Mouse (Mus musculus) neutrophil, adult 5-6 weeks (primary cell): ENCODE measurements around the gene Pik3r2. TPM values are rescaled to one million over a fixed set of nuclear protein-coding genes. Genes with fewer than 3 reads are reported as not detected.

Source experiments
- ATAC-seq: fragments of 151-379, 151-347 bp; 2 replicates; pipeline ENCODE4 v1.8.0; 2017; ENCODE audit warnings: mild to moderate bottlenecking, moderate TSS enrichment; ENCODE audit not compliant: insufficient number of reproducible peaks, poor library complexity, low FRiP score, severe bottlenecking; ENCODE audit errors: extremely low read depth
- total RNA-seq: library from RNA; stranded (forward); fragments of 200-1000 nt; gene quantifications from 2 replicates; pipeline ENCODE4 v1.2.3, GENCODE M21; 2017

Pik3r2 gene
- total RNA-seq, 1 experiment from 2014 or later = 20.3 TPM

DNA sequence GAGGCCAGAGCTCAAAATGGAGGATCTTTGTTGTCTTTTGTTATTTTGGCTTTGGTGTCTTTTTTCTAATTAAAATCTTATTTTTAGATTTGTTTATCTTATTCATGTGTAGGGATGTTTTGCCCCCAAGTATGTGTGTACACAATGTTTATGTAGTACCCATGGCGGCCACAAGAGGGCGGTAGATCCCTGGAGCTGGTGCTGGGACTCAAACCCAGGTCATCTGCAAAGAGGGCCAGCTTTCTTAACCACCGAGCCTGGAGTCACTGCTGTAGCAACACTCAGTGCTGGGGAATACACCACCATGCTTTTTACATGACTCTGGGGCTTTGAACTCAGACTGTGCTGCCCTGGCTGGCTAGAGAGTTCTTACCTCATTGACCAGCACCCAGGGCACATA is 13.2 kb downstream of the Pik3r2 start:
- no peak for ATAC-seq

DNA sequence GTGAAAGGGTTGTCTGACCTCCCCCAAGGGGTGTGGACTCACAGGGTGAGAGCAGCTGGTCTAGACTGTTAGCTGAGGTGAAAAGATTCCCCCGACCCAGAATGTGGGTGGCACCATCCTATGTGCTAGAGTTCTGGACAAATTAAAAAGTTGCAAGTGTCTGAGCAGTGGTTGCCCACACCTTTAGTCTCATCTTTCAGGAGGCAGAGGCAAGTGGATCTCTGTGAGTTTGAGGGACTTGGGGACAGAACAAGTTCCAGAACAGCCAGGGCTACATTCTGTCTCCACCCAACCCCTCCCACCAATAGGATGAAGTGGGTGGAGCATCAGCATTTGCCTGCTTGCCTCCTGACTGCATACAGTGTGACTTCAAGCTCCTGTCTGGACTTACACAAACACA is 14.4 kb downstream of the Pik3r2 start:
- ATAC-seq = no peak

DNA sequence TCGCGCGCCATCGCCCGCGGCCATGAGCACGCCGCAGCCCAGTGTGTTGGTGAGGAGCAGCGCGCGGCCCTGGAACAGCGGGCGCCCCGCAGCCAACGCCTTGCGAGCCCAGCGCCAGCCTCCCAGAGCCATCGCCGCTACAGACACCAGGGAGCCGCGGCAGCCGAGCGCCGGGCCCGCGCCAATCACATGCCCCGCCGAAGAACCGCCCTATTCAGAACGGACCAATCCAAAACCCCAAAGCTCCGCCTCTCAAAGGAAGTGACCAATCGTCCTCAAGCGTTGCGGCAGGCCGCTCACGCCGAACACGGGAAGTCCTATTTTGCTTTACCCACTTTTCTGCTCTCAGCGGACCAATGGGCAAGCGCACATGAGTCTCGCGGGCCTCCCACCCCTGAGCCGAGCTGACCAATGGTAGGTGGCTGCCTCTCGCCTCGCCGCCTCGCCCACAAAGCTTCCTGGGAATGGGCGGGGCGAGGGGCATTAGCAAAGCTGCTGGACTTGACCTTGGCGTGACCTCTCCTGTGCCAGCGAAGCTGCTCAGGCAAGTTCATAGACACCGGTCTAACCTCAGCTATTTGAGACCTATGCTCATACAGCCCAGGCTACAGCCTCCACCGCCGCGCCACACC is 15.6 kb downstream of the Pik3r2 start, which contains the start of gene Mpv17l2:
Gene Mpv17l2 (minus strand): TSS at position 172 of the 632 bp plus-strand sequence.
- peak; percentile 87 for ATAC-seq

DNA sequence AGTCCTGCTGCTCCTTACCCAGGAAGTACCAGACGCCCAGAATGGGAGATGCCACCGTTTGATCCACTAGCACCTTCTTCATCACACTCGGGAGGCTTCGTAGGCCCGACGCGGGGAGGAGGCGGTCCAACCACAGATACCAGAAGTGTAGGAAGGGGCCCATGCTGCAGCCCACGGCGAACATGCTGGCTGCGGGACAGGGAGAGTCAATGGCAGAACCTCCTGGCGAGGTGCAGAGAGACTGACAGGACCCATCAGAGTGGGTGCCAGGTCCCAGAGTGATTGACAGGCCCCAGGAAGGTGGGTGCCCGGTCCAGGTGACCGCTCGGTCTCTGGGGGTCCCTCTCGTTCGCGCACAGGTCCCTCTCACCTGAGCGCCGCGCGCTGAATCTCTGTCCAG is 16.2 kb downstream of the Pik3r2 start:
- ATAC-seq = no peak

DNA sequence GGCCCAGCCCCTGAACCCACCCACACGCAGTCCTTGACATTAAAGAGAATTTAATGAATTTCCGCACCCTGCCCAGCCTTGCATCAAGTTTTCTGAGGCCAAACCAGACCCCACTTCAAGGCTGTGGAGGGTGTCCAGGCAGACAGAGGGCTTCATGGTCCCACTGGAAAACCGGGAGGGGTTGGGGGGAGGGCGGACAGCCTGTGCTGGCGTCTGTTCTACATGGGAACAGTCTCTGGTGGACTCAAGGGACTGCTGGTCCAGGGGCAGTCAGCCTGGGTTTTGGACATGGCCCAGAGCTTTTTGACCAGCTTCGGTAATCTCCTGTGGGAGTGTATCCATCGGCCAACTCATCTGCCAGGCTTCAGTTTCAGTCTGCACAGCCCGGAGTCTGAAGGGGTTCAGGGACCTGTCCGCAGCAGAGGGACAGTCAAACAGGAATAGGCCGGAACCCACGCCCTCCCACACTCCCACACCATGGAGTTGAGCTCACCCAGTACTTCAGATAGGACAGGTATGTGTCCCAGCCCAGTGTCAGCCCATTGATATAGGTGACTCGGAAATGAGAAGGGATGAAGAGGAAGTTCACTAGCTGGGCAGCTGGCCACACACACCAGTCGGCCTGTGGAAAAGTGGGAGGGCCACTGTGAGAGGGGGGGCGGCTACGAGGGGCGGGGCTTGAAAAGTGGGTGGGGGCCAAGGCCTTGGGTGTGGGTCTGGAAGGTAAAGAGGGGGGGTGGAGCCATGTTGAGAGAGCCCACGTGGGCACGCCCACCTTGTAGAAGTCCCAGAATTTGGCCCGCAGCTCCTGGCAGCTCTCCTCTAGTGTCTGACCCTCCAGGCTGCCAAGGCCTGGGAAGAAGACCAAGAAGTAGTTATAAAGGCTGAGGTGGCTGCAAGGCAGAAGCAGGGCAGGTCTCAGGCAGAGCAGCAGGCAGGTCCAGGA is 17.6 kb downstream of the Pik3r2 start:
- no peak for ATAC-seq

DNA sequence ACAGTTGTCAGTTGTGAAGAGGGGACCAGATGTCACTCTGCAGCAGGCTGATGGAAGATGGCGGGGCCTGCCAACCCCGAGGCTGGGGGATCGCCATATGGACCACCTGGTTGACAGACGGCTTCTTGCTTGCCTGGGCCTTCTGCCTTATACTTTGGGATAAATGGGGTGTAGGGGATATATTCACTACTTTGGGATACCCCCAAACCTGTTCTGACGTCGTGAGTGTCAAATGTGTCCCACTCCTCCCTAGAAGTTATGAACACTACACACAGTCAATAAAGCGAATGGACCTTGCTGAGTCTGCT is 18.3 kb downstream of the Pik3r2 start:
- no peak for ATAC-seq

DNA sequence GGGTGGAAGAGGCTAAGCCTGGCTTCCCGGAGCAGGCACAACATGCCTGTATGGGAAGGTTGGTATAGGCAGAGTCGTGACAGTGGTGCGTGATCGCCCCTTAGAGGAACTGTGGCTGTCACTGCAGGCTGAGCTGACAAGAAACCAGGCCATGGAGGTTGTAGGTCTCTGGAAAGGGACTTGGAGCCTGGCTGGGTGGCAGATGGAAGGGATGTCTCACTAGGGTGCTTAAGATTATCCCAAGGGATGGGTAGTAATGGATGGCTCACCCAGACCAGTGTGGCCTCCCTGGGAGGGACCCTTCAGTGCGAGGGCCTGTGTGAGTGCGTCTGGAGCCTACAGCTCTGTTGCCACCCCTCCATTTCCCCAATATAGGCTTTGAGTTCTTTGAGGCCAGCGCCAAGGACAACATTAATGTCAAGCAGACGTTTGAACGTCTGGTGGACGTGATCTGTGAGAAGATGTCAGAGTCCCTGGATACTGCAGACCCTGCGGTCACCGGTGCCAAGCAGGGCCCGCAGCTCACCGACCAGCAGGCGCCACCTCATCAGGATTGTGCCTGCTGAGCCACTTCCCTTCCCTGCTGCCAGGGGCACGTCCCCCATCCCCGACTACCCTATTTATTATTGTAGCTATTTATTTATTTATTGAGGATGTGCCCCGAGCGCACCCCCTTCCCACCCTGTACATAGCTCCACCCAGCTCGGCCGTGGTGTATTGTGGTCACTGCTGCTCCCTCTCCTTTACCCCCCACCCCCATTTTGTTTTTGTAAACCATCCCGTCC is 18.8 kb downstream of the Pik3r2 start:
- no peak for ATAC-seq

DNA sequence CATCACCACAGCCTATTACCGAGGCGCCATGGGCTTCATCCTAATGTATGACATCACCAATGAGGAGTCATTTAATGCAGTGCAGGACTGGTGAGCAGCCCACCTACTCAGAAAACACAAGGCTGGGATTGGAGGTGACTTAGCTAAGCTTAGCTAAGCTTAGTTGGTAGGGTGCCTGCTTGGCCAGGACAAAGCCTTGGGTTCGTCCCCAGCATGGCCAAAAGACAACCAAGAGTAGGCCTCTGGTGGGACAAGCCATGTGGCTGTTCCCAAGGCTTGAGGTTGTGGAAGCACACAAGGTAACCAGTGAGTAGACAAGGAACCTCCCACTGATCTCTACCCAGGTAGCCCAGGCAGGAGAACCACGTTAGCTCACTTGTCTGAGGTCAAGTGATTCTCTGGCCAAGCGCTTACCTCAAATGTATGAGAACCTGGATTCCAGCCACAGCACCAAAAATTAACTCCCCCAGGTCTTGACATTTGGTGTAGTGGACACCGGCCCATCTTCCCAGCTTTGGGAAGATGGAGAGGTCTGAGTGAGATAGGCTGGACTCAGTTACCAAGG is 20.0 kb downstream of the Pik3r2 start:
- no peak for ATAC-seq

DNA sequence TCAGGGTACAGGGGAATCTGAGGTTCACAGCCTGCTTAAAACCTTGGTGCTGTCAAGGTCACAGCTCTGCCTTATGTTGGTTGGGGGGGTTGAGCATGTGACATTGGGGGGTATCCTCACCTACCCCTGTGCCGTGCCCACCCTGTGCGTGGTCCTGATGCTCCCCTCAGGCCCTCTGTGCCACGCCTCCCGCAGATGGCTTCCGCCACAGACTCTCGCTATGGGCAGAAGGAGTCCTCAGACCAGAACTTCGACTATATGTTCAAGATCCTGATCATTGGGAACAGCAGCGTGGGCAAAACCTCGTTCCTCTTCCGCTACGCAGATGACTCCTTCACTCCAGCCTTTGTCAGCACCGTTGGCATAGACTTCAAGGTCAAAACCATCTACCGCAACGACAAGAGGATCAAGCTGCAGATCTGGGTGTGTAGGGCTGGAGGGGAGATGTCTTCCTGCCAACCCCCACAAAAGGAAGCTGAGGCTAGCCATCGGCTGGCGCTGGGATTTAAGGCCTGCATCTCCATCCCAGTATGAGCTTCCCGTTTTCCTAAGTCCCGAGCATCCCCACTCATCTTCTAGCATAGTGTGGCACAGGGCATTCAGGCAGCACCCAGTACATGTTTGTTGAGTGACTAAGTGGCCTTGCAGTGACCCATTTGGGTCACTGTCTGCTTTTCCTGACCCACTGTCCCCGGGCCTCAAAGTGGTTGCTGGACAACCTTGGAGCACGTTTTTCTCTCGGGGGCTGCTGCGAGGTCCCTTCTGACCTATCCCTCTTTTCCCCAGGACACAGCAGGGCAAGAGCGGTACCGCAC is 20.6 kb downstream of the Pik3r2 start:
- no peak for ATAC-seq

DNA sequence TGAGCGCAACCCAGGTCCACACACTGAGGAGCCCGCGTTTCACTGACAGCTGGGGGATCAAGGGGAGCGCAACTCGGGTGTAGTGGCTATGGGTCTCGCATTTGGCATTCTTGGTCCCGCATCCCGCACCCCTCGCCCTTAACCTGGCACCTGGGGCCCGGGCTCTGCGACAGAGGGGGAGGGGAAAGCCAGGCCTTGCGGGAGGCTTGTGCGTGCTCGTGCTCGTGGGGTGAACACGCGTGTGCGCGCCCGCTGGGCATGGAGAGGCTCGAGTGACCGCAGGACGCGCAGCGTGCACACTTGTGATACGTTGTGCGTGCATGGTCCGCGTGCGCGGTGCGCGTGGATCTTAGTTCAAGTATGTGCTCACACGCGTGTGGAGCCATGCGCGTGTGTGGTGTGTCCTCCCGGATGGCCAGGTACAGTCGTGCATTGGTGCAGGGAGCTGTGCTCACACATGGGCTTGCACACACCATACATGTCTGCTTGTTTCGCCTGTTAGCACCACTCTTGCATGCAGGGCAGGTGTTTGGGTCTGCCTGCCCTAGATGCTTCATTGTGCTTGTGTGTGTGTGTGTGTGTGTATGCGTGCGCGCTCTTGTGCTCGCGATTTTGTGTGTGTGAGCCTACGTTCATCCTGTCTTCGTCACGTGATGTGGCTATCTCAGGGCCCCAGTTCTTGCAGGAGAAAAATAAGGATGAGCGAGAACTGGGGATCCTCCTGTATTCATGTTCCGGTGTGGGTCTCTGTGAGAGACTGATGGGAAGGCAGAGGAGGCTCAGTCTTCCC is 21.4 kb downstream of the Pik3r2 start:
- no peak for ATAC-seq

DNA sequence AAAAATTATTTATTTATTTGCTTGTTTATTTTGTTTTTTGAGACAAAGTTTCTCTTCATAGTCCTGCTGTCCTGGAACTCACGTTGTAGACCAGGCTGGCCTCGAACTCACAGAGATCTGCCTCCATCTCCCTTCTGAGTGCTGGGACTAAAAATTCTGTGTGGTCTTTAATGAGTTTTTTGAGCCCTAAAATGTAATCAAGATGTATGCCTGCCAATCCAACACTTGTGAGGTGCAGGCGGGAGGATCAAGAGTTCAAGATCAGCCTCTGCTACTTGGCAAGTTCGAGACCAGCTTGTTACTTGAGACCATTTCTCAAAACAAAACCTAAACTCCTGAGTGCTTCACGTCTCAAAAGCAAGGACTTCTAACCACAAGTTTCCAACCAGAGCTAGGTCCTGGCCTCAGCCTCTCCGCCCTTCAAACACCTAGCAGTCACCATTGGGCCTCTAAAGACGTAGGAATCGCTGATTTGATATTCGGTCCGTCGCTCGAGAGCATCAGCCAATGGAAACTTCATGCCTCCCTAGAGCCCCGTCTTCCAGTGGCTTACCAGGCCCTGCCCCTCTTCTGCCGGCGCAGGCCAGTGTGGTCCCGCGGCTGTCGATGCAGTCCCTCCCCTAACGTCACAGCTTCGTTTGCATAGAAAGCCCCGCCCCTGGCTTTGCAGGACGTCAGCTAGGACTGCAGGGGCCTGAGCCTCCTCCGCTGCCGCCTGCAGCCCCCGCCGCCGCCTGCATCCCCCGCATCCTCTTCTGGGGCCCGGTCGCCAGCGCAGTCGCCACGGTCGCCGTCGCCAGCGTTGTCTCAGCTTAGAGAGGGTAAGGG is 22.3 kb downstream of the Pik3r2 start, which contains the start of gene Rab3a:
Gene Rab3a (plus strand): TSS at position 637 of the 828 bp plus-strand sequence.
- ATAC-seq = peak; percentile 92

DNA sequence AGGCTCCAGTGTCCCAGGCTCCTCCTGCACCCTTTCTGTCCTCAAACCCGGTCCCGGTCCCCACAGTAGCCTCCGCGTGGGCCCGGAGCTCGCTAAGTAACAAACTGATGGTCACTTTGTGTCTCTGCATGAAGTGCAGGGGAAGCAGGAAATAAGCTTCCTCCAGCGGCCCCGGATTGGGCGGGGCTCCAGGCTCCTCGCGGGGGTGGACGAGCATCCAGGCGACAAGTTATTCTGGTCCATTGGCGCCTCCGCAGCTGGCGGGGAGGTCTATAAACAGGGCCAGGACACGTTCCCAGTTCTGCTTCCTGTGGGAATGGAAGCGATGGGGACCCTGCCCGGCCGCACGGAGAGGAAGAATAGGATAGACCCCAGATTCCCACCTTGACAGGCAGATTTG is 23.4 kb downstream of the Pik3r2 start:
- ATAC-seq = no peak

DNA sequence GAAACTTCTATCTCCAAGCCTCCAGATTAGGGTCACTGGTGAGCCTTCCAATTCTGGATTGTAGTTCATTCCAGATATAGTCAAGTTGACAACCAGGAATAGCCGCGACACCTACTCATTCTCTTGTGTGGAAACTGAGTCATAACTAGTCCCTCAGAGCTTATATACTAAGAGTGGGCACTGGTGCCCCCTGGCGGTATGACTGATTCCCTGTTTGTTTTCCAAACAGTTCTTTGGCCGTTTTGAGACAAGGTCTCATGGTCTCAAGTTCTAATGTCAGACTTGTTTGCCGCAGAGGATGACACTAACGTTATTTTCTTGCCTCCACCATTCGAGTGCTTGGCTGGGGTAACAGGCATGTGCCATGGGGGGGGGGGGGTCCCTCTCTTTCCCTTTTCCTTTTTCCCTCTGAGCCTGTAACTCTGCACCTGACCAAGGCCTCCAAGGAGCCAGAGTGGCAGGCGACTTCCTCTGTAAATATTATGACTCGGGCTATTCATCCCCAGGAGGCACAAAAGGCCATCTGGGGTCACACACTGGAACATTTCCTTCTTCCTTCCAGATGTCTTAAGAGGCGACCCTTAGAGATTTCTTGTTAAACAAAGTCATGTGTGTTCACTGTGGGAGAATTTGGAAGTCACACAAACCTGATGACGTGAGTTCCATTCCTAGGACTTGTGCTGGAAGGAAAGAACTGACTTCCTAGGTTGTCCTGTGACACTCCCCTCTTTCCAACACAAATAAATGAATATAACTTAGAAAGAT is 24.3 kb downstream of the Pik3r2 start:
- no peak for ATAC-seq

DNA sequence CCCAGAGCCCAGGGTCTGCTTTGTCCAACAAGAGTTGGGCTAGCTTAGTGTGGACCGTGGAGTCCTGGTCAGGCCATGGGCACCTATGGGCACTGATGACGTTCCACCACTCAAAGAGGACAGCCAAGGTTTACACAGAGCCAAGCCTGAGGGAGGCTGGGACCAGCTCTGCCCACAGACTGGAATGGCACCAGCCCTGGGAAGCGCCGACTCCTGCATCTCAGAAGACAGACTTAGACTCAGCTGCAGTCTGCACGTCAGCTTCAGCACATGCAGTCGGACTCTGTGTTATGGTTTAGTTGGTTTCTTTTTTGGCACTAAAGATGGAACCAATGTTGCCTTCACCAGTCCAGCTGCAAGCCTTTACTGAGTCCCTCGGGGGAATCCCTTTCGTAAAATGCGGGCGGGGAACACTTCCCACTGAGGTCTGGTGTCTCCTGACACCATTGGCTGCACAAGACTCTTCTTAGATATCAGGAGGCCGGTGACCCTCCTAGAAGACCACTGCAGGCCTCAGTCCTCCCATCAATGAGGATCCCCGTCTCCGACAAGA is 26.3 kb downstream of the Pik3r2 start:
- no peak for ATAC-seq

DNA sequence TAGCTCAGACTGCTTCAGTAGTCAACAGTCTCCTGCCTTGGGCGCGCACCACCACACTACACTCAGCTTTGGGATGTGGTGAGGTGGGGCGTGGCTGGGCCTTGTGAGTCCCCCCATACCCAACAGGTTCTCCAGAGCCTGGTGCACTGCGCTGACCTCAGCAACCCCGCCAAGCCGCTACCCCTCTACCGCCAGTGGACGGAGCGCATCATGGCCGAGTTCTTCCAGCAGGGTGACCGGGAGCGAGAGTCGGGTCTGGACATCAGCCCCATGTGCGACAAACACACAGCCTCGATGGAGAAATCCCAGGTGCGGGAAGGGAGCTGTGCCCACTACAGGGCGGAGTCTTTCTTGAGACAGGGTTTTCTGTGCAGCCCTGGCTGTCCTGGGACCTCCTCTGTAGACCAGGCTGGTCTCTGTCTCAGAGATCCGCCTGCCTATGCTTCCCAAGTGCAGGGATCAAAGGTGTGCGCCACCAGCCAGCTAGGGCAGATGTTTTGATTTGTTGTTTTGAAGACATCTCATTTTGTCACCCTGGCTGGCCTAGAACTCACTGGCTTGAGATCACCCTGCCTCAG is 27.3 kb downstream of the Pik3r2 start:
- no peak for ATAC-seq
